Mouse (Mus musculus): ENCODE data around the gene Gm11985. TPM values are rescaled to one million over a fixed set of nuclear protein-coding genes. Genes with fewer than 3 reads are reported as not detected.

Gene Gm11985
- polyA plus RNA-seq, 1 experiment from 2014 or later = not detected

GRCm38 (mm10) chr11:7160146-7160545 lies 28.2 kb downstream of the Gm11985 start:
- H3K9ac ChIP-seq (ENCODE audit: low read length) = no peak overlapping the region
- ATAC-seq (ENCODE audit: insufficient number of reproducible peaks, low FRiP score, low TSS enrichment, low read depth) = no peak
- no peaks in the 10 kb centered on the region for H3K27me3 ChIP-seq (ENCODE audit: control insufficient read depth, insufficient read depth, low read length)
- H3K4me3 ChIP-seq (ENCODE audit: low read depth, low read length) = no peak overlapping the region
- 85% methylated on average over 6 of the region's 6 CpGs for WGBS
- H3K4me2 ChIP-seq (ENCODE audit: low read depth, severe bottlenecking) = no peak overlapping the region
- H3K9me3 ChIP-seq (ENCODE audit: control insufficient read depth, low read length) = no peaks in the 10 kb centered on the region
- no peak for DNase-seq (ENCODE audit: low spot score)
- no peaks in the 10 kb centered on the region for H3K36me3 ChIP-seq (ENCODE audit: control insufficient read depth, insufficient read depth, low read length)
- no peak overlapping the region for H3K27ac ChIP-seq (replicated peaks; ENCODE audit: low read depth, low read length)
- no peaks in the 10 kb centered on the region for H3K4me1 ChIP-seq (ENCODE audit: control insufficient read depth, insufficient read depth, low read length)

GRCm38 (mm10) chr11:7158196-7158595 lies 30.2 kb downstream of the Gm11985 start:
- WGBS = 90% methylated on average over 6 of the region's 6 CpGs
- Histone ChIP-seq H3K27me3 (ENCODE audit: control insufficient read depth, insufficient read depth, low read length) (no peaks in the 10 kb centered on the region), H3K9ac (ENCODE audit: low read length) (no peak overlapping the region), H3K4me1 (ENCODE audit: control insufficient read depth, insufficient read depth, low read length) (no peaks in the 10 kb centered on the region), H3K9me3 (ENCODE audit: control insufficient read depth, low read length) (no peaks in the 10 kb centered on the region), H3K27ac (replicated peaks; ENCODE audit: low read depth, low read length) (no peak overlapping the region), H3K4me2 (ENCODE audit: low read depth, severe bottlenecking) (no peak overlapping the region), H3K4me3 (ENCODE audit: low read depth, low read length) (no peak overlapping the region), H3K36me3 (ENCODE audit: control insufficient read depth, insufficient read depth, low read length) (no peaks in the 10 kb centered on the region)
- ATAC-seq (ENCODE audit: insufficient number of reproducible peaks, low FRiP score, low TSS enrichment, low read depth) (no peak), DNase-seq (ENCODE audit: low spot score) (no peak)

GRCm38 (mm10) chr11:7156427-7156826 lies 31.9 kb downstream of the Gm11985 start:
- no peak overlapping the region for H3K9ac ChIP-seq (ENCODE audit: low read length)
- 64% methylated on average over 4 of the region's 4 CpGs for WGBS
- H3K27me3 ChIP-seq (ENCODE audit: control insufficient read depth, insufficient read depth, low read length) = no peaks in the 10 kb centered on the region
- ATAC-seq (ENCODE audit: insufficient number of reproducible peaks, low FRiP score, low TSS enrichment, low read depth) = no peak
- H3K4me1 ChIP-seq (ENCODE audit: control insufficient read depth, insufficient read depth, low read length) = no peaks in the 10 kb centered on the region
- no peak overlapping the region for H3K4me3 ChIP-seq (ENCODE audit: low read depth, low read length)
- no peak overlapping the region for H3K4me2 ChIP-seq (ENCODE audit: low read depth, severe bottlenecking)
- no peaks in the 10 kb centered on the region for H3K9me3 ChIP-seq (ENCODE audit: control insufficient read depth, low read length)
- no peak for DNase-seq (ENCODE audit: low spot score)
- no peaks in the 10 kb centered on the region for H3K36me3 ChIP-seq (ENCODE audit: control insufficient read depth, insufficient read depth, low read length)
- no peak overlapping the region for H3K27ac ChIP-seq (replicated peaks; ENCODE audit: low read depth, low read length)

DNA sequence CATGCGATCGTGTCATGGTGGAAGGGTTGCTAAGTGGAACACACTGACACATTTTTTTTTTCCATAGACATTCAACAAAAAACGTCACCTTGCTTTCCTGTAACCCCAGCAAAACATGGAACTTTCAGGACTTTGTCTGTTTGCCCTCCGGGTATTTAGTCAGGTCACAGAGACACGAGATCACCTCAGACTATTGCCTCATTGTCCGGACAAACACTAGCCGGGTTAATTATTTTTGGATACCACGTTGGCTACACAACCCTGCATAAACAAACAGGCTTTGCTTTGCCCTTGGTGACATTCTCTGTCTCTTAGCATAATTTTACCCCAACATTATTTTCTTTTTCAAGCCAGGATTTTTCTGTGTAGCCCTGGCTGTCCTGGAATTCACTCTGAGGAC lies 35.3 kb downstream of the Gm11985 start:
- no peak overlapping the region for H3K4me2 ChIP-seq (ENCODE audit: low read depth, severe bottlenecking)
- no peaks in the 10 kb centered on the region for H3K36me3 ChIP-seq (ENCODE audit: control insufficient read depth, insufficient read depth, low read length)
- no peaks in the 10 kb centered on the region for H3K27me3 ChIP-seq (ENCODE audit: control insufficient read depth, insufficient read depth, low read length)
- 89% methylated on average over 8 of the region's 8 CpGs for WGBS
- no peaks in the 10 kb centered on the region for H3K4me1 ChIP-seq (ENCODE audit: control insufficient read depth, insufficient read depth, low read length)
- ATAC-seq (ENCODE audit: insufficient number of reproducible peaks, low FRiP score, low TSS enrichment, low read depth) (no peak), DNase-seq (ENCODE audit: low spot score) (no peak)
- no peak overlapping the region for H3K4me3 ChIP-seq (ENCODE audit: low read depth, low read length)
- no peak overlapping the region for H3K9ac ChIP-seq (ENCODE audit: low read length)
- H3K9me3 ChIP-seq (ENCODE audit: control insufficient read depth, low read length) = no peaks in the 10 kb centered on the region
- H3K27ac ChIP-seq (replicated peaks; ENCODE audit: low read depth, low read length) = no peak overlapping the region

GRCm38 (mm10) chr11:7152371-7152770 lies 36.0 kb downstream of the Gm11985 start:
- Histone ChIP-seq H3K9me3 (ENCODE audit: control insufficient read depth, low read length) (no peaks in the 10 kb centered on the region), H3K36me3 (ENCODE audit: control insufficient read depth, insufficient read depth, low read length) (no peaks in the 10 kb centered on the region), H3K4me3 (ENCODE audit: low read depth, low read length) (no peak overlapping the region), H3K9ac (ENCODE audit: low read length) (no peak overlapping the region), H3K27ac (replicated peaks; ENCODE audit: low read depth, low read length) (no peak overlapping the region), H3K4me1 (ENCODE audit: control insufficient read depth, insufficient read depth, low read length) (no peaks in the 10 kb centered on the region), H3K27me3 (ENCODE audit: control insufficient read depth, insufficient read depth, low read length) (no peaks in the 10 kb centered on the region), H3K4me2 (ENCODE audit: low read depth, severe bottlenecking) (no peak overlapping the region)
- 95% methylated on average over 12 of the region's 12 CpGs for WGBS
- DNase-seq (ENCODE audit: low spot score) (no peak), ATAC-seq (ENCODE audit: insufficient number of reproducible peaks, low FRiP score, low TSS enrichment, low read depth) (no peak)

DNA sequence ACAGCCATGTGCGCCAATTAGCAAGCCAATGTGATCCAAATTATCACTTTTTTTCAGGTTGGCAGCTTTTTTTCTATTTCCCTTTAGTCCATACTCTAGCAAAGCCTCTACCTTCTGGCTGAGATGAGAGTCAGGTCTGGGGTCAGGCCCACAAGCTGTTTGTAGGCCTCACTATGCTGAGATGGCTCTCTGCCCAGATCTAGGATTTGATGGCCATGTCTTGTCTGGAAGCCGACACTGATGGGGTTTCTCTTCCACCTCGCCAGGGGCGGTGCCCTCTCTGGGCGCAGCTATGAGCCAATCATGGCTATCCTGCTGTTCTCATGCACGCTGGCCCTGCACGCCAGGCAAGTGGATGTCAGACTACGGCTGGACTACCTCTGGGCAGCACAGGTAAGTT lies 37.9 kb downstream of the Gm11985 start:
- Histone ChIP-seq H3K27ac (replicated peaks; ENCODE audit: low read depth, low read length) (no peak overlapping the region), H3K27me3 (ENCODE audit: control insufficient read depth, insufficient read depth, low read length) (no peaks in the 10 kb centered on the region), H3K9me3 (ENCODE audit: control insufficient read depth, low read length) (no peaks in the 10 kb centered on the region), H3K36me3 (ENCODE audit: control insufficient read depth, insufficient read depth, low read length) (no peaks in the 10 kb centered on the region), H3K4me2 (ENCODE audit: low read depth, severe bottlenecking) (no peak overlapping the region), H3K9ac (ENCODE audit: low read length) (no peak overlapping the region), H3K4me1 (ENCODE audit: control insufficient read depth, insufficient read depth, low read length) (no peaks in the 10 kb centered on the region), H3K4me3 (ENCODE audit: low read depth, low read length) (no peak overlapping the region)
- WGBS = 93% methylated on average over 8 of the region's 8 CpGs
- ATAC-seq (ENCODE audit: insufficient number of reproducible peaks, low FRiP score, low TSS enrichment, low read depth) (no peak), DNase-seq (ENCODE audit: low spot score) (no peak)

DNA sequence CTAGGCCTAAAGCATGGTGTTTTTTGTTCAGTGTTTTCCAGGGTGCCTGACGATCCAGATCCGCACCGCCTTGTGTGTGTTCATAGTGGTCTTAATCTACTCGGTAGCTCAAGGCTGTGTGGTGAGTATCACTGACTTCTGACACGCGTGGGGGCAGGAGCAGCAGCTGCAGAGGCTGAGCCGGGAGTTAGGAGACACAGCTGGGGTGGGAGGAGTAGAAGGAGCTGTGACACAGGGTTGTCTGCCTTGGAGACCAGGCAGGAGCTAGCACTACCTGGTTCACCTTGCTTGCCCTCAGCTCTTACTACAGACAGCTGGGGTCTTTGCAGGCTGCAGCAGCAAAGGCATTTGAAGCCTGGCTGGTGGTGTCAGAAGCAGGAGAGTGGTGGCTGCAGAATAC lies 38.9 kb downstream of the Gm11985 start:
- DNase-seq (ENCODE audit: low spot score) (no peak), ATAC-seq (ENCODE audit: insufficient number of reproducible peaks, low FRiP score, low TSS enrichment, low read depth) (no peak)
- no peak overlapping the region; the same call in 1 of the 2 replicates for H3K4me2 ChIP-seq (ENCODE audit: low read depth, severe bottlenecking)
- no peak overlapping the region for H3K9ac ChIP-seq (ENCODE audit: low read length)
- 75% methylated on average over 7 of the region's 7 CpGs for whole genome bisulfite sequencing
- no peaks in the 10 kb centered on the region for H3K27me3 ChIP-seq (ENCODE audit: control insufficient read depth, insufficient read depth, low read length)
- H3K4me3 ChIP-seq (ENCODE audit: low read depth, low read length) = no peak overlapping the region
- H3K27ac ChIP-seq (replicated peaks; ENCODE audit: low read depth, low read length) = no peak overlapping the region
- H3K9me3 ChIP-seq (ENCODE audit: control insufficient read depth, low read length) = no peaks in the 10 kb centered on the region
- H3K4me1 ChIP-seq (ENCODE audit: control insufficient read depth, insufficient read depth, low read length) = no peaks in the 10 kb centered on the region
- no peaks in the 10 kb centered on the region for H3K36me3 ChIP-seq (ENCODE audit: control insufficient read depth, insufficient read depth, low read length)

DNA sequence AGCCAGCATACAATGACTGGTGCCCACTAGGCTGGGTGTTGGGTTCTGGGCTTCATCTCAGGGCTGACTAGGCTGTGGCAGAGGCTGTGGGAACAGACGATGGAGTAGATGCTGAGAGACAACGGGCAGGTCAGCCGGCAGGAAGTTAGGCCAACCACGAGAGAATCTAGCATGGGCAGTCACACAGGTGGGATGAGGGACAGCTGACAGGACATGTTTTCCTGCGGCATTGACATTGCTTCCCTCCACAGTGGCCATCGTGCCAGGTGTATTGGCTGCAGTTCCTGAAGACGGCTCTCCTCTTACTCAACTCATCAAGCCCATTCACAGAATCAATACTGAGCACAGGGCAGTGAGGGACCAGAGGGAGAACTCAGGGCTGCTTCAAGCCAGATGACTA lies 40.4 kb downstream of the Gm11985 start:
- no peak overlapping the region for H3K4me2 ChIP-seq (ENCODE audit: low read depth, severe bottlenecking)
- WGBS = 93% methylated on average over 7 of the region's 7 CpGs
- H3K27me3 ChIP-seq (ENCODE audit: control insufficient read depth, insufficient read depth, low read length) = no peaks in the 10 kb centered on the region
- H3K36me3 ChIP-seq (ENCODE audit: control insufficient read depth, insufficient read depth, low read length) = no peaks in the 10 kb centered on the region
- ATAC-seq (ENCODE audit: insufficient number of reproducible peaks, low FRiP score, low TSS enrichment, low read depth) (no peak), DNase-seq (ENCODE audit: low spot score) (no peak)
- H3K4me1 ChIP-seq (ENCODE audit: control insufficient read depth, insufficient read depth, low read length) = no peaks in the 10 kb centered on the region; the same call in 1 of the 2 replicates
- no peak overlapping the region for H3K9ac ChIP-seq (ENCODE audit: low read length)
- H3K27ac ChIP-seq (replicated peaks; ENCODE audit: low read depth, low read length) = no peak overlapping the region
- H3K9me3 ChIP-seq (ENCODE audit: control insufficient read depth, low read length) = no peaks in the 10 kb centered on the region
- no peak overlapping the region for H3K4me3 ChIP-seq (ENCODE audit: low read depth, low read length)

DNA sequence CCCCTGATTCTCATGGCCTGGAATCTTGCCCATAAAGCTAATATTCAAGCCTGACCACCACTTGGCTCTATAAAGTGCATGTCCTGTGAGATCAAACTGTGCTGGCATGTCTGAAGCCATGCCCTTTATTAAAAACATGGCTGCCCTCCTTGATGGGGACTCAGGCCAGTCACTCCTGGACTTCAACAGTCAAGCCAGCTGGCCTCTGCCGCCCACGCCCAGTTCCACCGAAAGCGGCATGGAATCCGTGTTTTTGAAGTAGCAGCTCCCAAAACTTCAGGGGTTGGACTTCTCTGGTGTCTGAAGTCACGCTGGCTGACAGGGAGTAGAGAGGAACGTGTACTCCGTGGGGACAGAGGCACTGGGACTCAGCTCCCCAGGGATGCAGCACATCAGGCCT lies 40.8 kb downstream of the Gm11985 start:
- H3K27ac ChIP-seq (replicated peaks; ENCODE audit: low read depth, low read length) = no peak overlapping the region
- 95% methylated on average over 8 of the region's 8 CpGs for WGBS
- H3K27me3 ChIP-seq (ENCODE audit: control insufficient read depth, insufficient read depth, low read length) = no peaks in the 10 kb centered on the region
- H3K4me3 ChIP-seq (ENCODE audit: low read depth, low read length) = no peak overlapping the region
- H3K9ac ChIP-seq (ENCODE audit: low read length) = no peak overlapping the region
- peaks cover 4% of the 10 kb centered on the region for H3K4me1 ChIP-seq (ENCODE audit: control insufficient read depth, insufficient read depth, low read length)
- H3K36me3 ChIP-seq (ENCODE audit: control insufficient read depth, insufficient read depth, low read length) = no peaks in the 10 kb centered on the region
- no peak for DNase-seq (ENCODE audit: low spot score)
- H3K9me3 ChIP-seq (ENCODE audit: control insufficient read depth, low read length) = no peaks in the 10 kb centered on the region
- H3K4me2 ChIP-seq (ENCODE audit: low read depth, severe bottlenecking) = no peak overlapping the region
- no peak for ATAC-seq (ENCODE audit: insufficient number of reproducible peaks, low FRiP score, low TSS enrichment, low read depth)
